Mouse (Mus musculus) neural tube, embryonic 12.5 days (tissue): ENCODE measurements around the gene Stoml1. TPM values are rescaled to one million over a fixed set of nuclear protein-coding genes. Genes with fewer than 3 reads are reported as not detected.
A peak's percentile ranks its signal among the peaks of the same experiment; 100 is the strongest.

Experiments used
- ATAC-seq: fragments of 200-750 bp; cut with Nextera tagmentation; 2 replicates; pipeline ENCODE4 v1.8.0; 2017; ENCODE audit warnings: low read depth, mild to moderate bottlenecking, moderate TSS enrichment, moderate library complexity; ENCODE audit not compliant: low FRiP score
- H3K27ac ChIP-seq: fragments of 300-500 bp; sonication (generic); 2 replicates; pipeline ENCODE4 v1.5.1; 2016
- H3K27me3 ChIP-seq: fragments of 300-500 bp; sonication (generic); replicated peaks from 2 replicates; pipeline ENCODE4 v1.6.1; 2016; ENCODE audit warnings: mild to moderate bottlenecking
- H3K36me3 ChIP-seq: fragments of 300-500 bp; sonication (generic); 2 replicates; pipeline ENCODE4 v1.6.1; 2016; ENCODE audit warnings: mild to moderate bottlenecking
- H3K4me1 ChIP-seq: fragments of 300-500 bp; sonication (generic); 2 replicates; pipeline ENCODE4 v1.6.1; 2016
- H3K4me2 ChIP-seq: fragments of 300-500 bp; sonication (generic); replicated peaks from 2 replicates; pipeline ENCODE4 v1.6.1; 2016; ENCODE audit warnings: mild to moderate bottlenecking
- H3K4me3 ChIP-seq: fragments of 300-500 bp; sonication (generic); 2 replicates; pipeline ENCODE4 v1.5.1; 2016
- H3K9ac ChIP-seq: fragments of 300-500 bp; sonication (generic); 2 replicates; pipeline ENCODE4 v1.6.1; 2016; ENCODE audit warnings: mild to moderate bottlenecking
- H3K9me3 ChIP-seq: fragments of 300-500 bp; sonication (generic); 2 replicates; pipeline ENCODE4 v1.6.1; 2016; ENCODE audit warnings: mild to moderate bottlenecking
- WGBS: fragments of 180-500 bp; shearing (Covaris S2); methylation state at CpG from one replicate; pipeline ENCODE4 v1.1.7; 2016; 5-methylcytosine and 5-hydroxymethylcytosine counted together
- polyA plus RNA-seq: library from polyadenylated mRNA; unstranded; fragments of >200 nt; fragmentation: Nextera tagmentation; extraction: Ambion mirVana; gene quantifications from 2 replicates; pipeline ENCODE4 v1.2.1, GENCODE M21; 2016

Stoml1 gene
- polyA plus RNA-seq: 62.6 and 71.5 TPM in 2 replicates

GRCm38 (mm10) chr9:58253033-58253804, at the start of gene Stoml1:
TSS of gene Stoml1 (plus strand) at chr9:58253164.
- no peaks in the 10 kb centered on the region for H3K9me3 ChIP-seq
- peak; percentile 97 for ATAC-seq
- H3K36me3 ChIP-seq: peaks cover 25% of the 10 kb centered on the region
- H3K27me3 ChIP-seq: no peaks in the 10 kb centered on the region
- no peak within 1 kb of the TSS; the same call in 1 of the 2 replicates for H3K27ac ChIP-seq
- peak within 1 kb of the TSS; percentile 79 for H3K9ac ChIP-seq
- 1% methylated on average over 31 of the region's 31 CpGs for WGBS
- peak within 1 kb of the TSS; percentile 66 for H3K4me2 ChIP-seq
- H3K4me1 ChIP-seq: peaks cover 8% of the 10 kb centered on the region
- H3K4me3 ChIP-seq: peak within 1 kb of the TSS; percentile 78

DNA sequence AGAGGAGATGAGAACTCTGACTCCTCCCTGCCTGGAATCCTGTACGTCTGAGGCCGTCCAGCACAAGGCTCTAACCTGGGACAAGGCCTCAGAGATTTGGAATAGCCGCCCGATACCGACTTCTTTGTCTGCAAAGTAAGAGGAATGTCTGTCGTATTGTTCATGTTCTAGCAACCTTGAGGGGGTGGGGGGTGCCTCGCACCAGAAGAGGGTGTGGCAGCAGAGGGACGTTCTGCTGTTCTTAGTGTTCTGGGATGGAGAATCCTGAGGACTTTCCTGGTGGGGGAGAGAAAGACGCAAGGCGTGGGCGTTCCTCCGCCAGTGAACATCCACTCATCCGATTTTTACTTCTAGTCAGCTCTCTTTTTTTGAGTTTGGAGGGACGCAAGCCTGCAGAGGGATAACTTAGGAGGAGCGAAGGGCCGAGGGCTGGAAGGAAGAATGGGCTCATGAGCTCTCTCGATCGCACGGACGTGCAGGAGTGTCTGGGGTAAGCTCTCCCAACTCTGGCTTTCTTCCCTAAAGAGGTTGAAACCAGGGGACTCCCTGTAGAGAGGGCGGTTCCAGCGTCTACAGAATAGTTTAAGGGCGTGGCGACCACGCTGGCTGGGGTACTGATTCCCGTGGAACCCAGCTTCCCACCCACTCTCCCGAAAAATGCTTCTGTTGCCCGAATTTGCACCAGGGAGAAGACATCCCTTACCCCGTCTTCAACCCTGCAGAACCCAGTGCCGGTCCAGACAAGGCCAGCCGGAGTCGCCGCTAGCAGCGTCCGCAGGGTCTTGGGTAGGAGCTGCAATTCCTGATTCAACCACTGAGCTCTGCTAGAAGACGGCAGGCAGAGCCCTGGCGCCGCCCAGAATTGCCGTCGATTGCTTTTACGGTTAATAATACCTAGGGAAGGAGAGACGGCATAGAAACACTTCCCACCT, 49.2 kb upstream of the Stoml1 start, which contains the start of the genes Islr and Islr2:
Gene Islr (minus strand): TSS at position 791 of the 932 bp plus-strand sequence.
Gene Islr2 (minus strand): TSS at position 804 of the 932 bp plus-strand sequence.
- Histone ChIP-seq H3K4me2 (peak within 1 kb of the TSS; percentile 57), H3K36me3 (no peaks in the 10 kb centered on the region), H3K9ac (peak within 1 kb of the TSS; percentile 36), H3K4me3 (peak within 1 kb of the TSS; percentile 24), H3K27me3 (peaks cover 52% of the 10 kb centered on the region), H3K27ac (no peak within 1 kb of the TSS), H3K9me3 (no peaks in the 10 kb centered on the region), H3K4me1 (peaks cover 23% of the 10 kb centered on the region)
- peak; percentile 72 for ATAC-seq
- under 1% methylated on average over 42 of the region's 42 CpGs for WGBS

GRCm38 (mm10) chr9:58204448-58205000, 48.4 kb upstream of the Stoml1 start:
- ATAC-seq: peak; percentile 63
- Histone ChIP-seq H3K4me3 (peak overlapping the region; percentile 24), H3K27me3 (peaks cover 45% of the 10 kb centered on the region), H3K4me1 (peaks cover 16% of the 10 kb centered on the region; the same call in 1 of the 2 replicates), H3K9ac (0 out of 2 replicates have a peak overlapping the region, but pooled peaks have one; percentile 36), H3K36me3 (no peaks in the 10 kb centered on the region), H3K27ac (no peak overlapping the region), H3K4me2 (peak overlapping the region; percentile 57), H3K9me3 (no peaks in the 10 kb centered on the region)
- 4% methylated on average over 18 of the region's 18 CpGs for WGBS

GRCm38 (mm10) chr9:58206013-58206412, 47.0 kb upstream of the Stoml1 start:
- 0 out of 2 replicates have a peak overlapping the region, but pooled peaks have one; percentile 3 for H3K4me2 ChIP-seq
- peaks cover 14% of the 10 kb centered on the region; the same call in 1 of the 2 replicates for H3K4me1 ChIP-seq
- H3K27me3 ChIP-seq: peaks cover 30% of the 10 kb centered on the region
- no peak overlapping the region for H3K27ac ChIP-seq
- no peaks in the 10 kb centered on the region for H3K36me3 ChIP-seq
- no peak overlapping the region for H3K4me3 ChIP-seq
- ATAC-seq: no peak
- WGBS: 84% methylated on average over 7 of the region's 7 CpGs
- H3K9me3 ChIP-seq: no peaks in the 10 kb centered on the region
- no peak overlapping the region for H3K9ac ChIP-seq

GRCm38 (mm10) chr9:58209462-58210303, 43.3 kb upstream of the Stoml1 start:
- no peak overlapping the region for H3K4me2 ChIP-seq
- no peaks in the 10 kb centered on the region for H3K36me3 ChIP-seq
- peaks cover 16% of the 10 kb centered on the region for H3K4me1 ChIP-seq
- no peak overlapping the region for H3K4me3 ChIP-seq
- ATAC-seq: no peak
- no peak overlapping the region for H3K27ac ChIP-seq
- no peaks in the 10 kb centered on the region for H3K9me3 ChIP-seq
- WGBS: 68% methylated on average over 8 of the region's 8 CpGs
- H3K27me3 ChIP-seq: no peaks in the 10 kb centered on the region
- no peak overlapping the region for H3K9ac ChIP-seq

GRCm38 (mm10) chr9:58210304-58210627, 42.7 kb upstream of the Stoml1 start:
- H3K27ac ChIP-seq: no peak overlapping the region
- H3K4me3 ChIP-seq: no peak overlapping the region
- peaks cover 16% of the 10 kb centered on the region for H3K4me1 ChIP-seq
- no peak overlapping the region for H3K4me2 ChIP-seq
- ATAC-seq: no peak
- no peaks in the 10 kb centered on the region for H3K27me3 ChIP-seq
- WGBS: 80% methylated on average over 2 of the region's 2 CpGs
- H3K9me3 ChIP-seq: no peaks in the 10 kb centered on the region
- no peak overlapping the region for H3K9ac ChIP-seq
- H3K36me3 ChIP-seq: no peaks in the 10 kb centered on the region

DNA sequence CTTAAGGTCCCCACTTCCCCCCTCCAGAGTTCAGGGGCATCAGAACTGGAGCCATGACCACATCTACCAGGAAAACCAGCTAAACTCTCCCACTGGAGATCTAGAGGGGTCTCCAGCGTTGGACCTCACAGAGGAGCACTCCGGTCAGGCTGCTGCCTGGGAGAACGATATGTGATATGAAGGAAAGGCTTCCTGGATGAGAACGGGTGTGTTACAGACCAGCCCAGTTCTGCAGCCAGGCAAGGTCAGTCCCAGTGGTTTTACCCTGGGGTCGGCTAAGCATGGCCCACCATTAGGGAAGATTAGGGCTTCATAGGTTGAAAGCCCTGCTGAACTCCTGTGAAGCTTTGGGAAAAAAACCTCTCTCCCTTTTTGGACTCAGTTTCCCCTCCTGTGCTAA, 39.6 kb upstream of the Stoml1 start:
- peaks cover 16% of the 10 kb centered on the region for H3K4me1 ChIP-seq
- H3K36me3 ChIP-seq: no peaks in the 10 kb centered on the region
- H3K4me2 ChIP-seq: no peak overlapping the region
- no peak overlapping the region for H3K27ac ChIP-seq
- H3K9me3 ChIP-seq: no peaks in the 10 kb centered on the region
- H3K9ac ChIP-seq: no peak overlapping the region
- no peak for ATAC-seq
- no peaks in the 10 kb centered on the region for H3K27me3 ChIP-seq
- WGBS: 75% methylated on average over 5 of the region's 5 CpGs
- H3K4me3 ChIP-seq: no peak overlapping the region

DNA sequence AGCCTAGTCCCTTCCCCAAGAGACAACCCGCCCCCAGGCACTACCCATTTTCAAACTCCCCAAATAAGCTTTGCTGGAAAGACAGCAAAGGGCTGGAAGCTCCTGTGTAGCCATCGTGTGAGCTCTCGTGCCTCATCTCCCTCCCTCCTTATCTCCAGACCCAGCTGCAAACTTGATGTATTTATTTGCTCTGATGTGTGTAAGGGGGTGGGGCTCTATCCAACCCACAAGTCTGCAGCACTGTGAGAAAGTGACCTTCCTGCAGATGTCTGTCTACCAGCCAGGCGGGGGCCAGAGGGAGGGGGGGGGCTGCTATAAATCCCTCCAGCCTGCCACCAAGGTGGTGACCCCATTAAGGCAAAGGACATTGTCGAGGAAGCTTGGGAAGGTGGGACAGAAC, 39.1 kb upstream of the Stoml1 start:
- Histone ChIP-seq H3K4me2 (no peak overlapping the region), H3K36me3 (no peaks in the 10 kb centered on the region), H3K9ac (no peak overlapping the region), H3K27ac (no peak overlapping the region), H3K4me1 (peaks cover 16% of the 10 kb centered on the region), H3K27me3 (no peaks in the 10 kb centered on the region), H3K4me3 (no peak overlapping the region), H3K9me3 (no peaks in the 10 kb centered on the region)
- ATAC-seq: no peak
- WGBS: 17% methylated on average over 5 of the region's 5 CpGs

GRCm38 (mm10) chr9:58214519-58215180, 38.3 kb upstream of the Stoml1 start:
- Histone ChIP-seq H3K27me3 (no peaks in the 10 kb centered on the region), H3K36me3 (no peaks in the 10 kb centered on the region), H3K9me3 (no peaks in the 10 kb centered on the region), H3K4me1 (peaks cover 16% of the 10 kb centered on the region), H3K9ac (no peak overlapping the region), H3K4me2 (no peak overlapping the region), H3K27ac (no peak overlapping the region), H3K4me3 (no peak overlapping the region)
- ATAC-seq: no peak
- WGBS: 53% methylated on average over 8 of the region's 8 CpGs

- H3K27ac ChIP-seq: no peak overlapping the region
- no peak for ATAC-seq
- no peaks in the 10 kb centered on the region for H3K27me3 ChIP-seq
- H3K36me3 ChIP-seq: no peaks in the 10 kb centered on the region
- peaks cover 16% of the 10 kb centered on the region for H3K4me1 ChIP-seq
- WGBS: 49% methylated on average over 6 of the region's 6 CpGs
- H3K4me2 ChIP-seq: no peak overlapping the region
- no peaks in the 10 kb centered on the region for H3K9me3 ChIP-seq
- no peak overlapping the region for H3K9ac ChIP-seq
- H3K4me3 ChIP-seq: no peak overlapping the region
These were observed 36.6 kb upstream of the Stoml1 start for GRCm38 (mm10) chr9:58216402-58216801.

DNA sequence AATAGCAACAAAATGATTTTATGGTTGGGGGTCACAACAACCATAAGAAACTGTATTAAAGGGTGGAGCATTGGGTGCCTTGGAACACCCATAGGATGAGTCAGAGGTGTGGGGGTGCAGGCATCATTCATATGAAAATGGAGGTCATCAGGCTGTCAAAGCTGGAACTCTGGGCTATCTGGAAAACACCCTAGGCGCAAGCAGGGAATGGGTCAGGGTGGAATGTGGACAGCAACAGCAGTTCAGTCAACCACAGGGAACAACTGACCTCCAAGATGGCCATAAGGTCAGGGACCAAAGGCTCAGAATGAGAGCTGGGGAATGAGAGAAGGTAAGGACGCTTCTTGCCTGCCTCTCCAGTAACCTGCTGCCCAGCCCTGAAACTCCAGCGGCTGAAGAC, 34.4 kb upstream of the Stoml1 start:
- Histone ChIP-seq H3K9me3 (no peaks in the 10 kb centered on the region), H3K27me3 (no peaks in the 10 kb centered on the region), H3K9ac (no peak overlapping the region), H3K4me2 (no peak overlapping the region), H3K4me1 (peaks cover 7% of the 10 kb centered on the region), H3K27ac (no peak overlapping the region), H3K4me3 (no peak overlapping the region), H3K36me3 (no peaks in the 10 kb centered on the region)
- 89% methylated on average over 3 of the region's 3 CpGs for WGBS
- no peak for ATAC-seq
